Mouse (Mus musculus): ENCODE data around the gene Gpr143.
A peak's percentile ranks its signal among the peaks of the same experiment; 100 is the strongest.
"Not testable (repeated sequence)": the region's sequence is repeated elsewhere in the genome, so short reads cannot be mapped to it uniquely, and the experiment has no call there.

The Gpr143 gene

DNA sequence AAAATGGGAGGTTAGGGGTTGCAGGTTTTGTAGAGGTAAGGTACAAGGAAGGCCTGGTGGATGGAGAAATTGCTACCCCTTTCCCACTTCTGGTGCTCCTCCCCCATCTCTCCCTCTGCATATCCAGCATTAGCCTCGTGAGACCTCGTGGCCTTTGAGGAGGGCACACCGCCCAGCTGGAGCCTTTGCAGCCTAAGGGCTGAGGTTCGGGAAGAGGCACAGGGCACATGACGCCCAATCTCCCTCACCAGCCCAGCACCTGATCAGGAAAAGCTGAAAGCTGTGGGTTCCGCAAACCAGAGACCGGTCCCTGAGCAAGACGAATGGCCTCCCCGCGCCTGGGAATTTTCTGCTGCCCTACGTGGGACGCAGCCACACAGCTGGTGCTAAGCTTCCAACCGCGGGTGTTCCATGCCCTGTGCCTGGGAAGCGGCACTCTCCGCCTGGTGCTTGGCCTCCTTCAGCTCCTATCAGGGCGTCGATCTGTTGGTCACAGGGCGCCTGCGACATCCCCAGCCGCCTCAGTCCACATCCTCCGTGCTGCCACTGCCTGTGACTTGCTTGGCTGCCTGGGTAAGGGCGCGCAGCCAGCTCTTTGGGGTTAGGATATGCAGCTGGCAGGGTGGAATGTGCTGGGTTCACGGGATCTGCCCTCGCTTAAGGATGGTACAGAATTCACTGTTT is at the start of gene Gpr143:
TSS of gene Gpr143 (plus strand) at position 202 of the 684 bp plus-strand sequence.
- DNase-seq, result peak; percentile 30 to 48

DNA sequence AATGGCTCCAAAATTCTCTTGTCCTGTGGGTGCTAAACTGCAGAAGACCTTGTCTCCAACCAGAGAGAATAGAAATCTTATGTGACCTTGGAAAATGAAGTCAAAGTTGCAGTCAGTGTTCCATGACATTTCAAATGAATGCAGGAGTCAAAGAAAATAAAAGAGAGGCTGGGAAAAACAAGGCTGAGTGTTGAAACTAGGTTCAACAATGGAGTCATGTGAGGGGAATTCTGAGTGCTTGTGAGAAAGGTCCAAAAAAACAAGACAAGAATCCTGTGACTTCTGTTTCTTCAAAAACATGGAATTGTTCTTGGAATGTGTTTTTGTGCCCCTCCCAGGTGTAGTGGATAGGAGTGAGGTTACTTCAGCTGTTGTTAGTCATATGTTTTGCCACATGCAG is 46.4 kb upstream of the Gpr143 start:
- DNase-seq, result peak in 1 of 2 experiments; percentile 11

DNA sequence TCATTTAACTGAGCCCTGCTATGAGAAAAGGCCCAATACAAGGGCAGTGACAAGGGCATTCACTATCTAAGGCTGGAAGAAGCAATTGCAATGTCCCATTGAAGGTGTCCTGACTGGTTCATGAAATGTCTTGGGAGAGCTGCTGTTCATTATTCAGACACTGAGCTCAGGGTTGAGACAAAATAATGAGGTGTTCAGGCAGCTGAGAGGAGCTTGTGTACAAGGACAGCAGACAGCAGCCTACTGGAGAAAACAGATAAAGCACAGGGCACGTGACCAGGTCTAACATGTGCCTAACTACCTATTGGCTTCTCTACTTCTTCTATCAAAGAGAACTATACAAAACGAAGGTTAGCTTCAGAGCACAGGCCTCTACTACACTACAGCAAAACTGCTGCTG is 43.5 kb upstream of the Gpr143 start:
- DNase-seq, result no peak

DNA sequence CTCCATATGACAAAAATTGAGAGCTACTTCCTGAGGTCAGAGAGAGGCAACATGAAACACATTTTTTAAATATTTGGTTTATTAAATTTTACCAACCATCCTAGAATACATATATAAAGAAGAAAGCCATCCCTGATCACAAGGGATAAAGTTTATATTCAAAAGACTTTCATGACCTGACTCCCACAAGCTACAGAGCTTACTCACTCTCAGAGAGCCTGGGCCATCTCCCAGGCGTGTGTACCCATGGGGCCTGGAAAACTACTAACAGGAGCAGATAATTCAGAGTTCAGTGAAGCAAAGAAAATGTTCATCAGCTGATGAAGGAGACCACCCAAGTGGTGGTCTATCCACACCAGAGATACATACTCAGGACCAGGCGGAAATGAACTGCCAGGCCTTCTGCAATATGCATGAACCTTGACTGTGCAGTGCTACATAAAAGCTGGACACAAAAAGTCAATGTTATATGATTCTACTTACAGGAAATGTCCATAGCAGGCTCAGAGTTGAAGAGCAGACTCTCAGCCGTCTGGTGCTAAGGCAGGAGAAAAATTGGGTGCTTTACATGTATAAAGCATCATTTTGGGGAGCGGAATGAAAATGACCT is 42.9 kb upstream of the Gpr143 start:
- no peak for DNase-seq

DNA sequence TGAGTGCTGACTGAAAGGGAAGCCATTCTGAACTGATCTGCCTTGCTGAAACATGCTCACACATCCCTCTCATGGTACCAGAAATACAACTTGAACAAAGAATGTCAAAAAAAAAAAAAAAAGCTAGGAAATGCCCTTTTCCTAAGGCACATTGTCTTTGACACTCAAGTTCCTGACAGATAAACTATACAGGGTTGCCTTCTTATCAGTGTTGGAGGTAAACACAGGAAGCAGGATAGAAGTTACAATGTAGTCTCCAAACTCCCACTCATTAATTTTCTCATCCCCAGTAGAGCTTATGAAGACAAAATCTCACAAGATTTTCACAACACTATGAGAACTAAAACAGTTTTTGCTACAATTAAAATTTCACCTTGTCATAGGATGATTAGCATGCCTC is 38.1 kb upstream of the Gpr143 start:
- DNase-seq, result no peak

DNA sequence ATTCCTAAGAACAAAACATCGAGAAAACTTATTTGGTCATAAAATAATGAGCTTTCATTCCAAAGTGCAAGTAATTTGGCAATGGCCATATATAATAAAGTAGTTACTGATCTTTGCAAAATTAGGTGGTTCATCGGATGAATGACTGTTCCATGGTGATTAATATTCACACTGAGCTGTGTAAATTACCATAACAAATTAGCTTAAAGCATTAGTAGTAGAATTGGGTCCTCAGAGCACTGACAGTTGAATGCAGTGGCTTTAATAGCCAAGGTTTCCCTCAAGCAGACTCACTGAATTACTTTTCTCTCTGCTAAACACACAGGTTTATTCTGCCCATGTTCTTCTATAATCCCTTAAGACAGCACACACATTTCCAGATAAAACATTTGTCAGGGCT is 35.8 kb upstream of the Gpr143 start:
- no peak for DNase-seq

DNA sequence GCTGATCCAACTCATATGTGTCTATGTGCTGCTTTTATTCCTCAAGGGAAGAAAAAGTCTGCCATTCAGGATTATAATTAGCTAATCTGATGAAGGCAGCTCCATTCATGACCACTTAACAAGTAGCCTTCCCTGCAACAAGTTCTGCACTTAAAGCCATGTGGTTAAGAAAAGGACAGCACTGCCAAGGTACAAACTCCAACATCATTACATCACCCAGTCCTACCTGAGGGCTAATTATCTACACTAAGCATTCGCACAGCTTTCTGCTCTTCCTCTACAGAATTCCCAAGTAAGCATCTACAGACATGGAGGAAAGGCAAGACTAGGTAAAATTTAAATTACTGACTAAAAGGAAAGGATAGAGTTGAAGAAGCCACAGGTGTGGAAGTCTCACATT is 25.9 kb upstream of the Gpr143 start:
- DNase-seq, result peak in 1 of 2 experiments; percentile 45

DNA sequence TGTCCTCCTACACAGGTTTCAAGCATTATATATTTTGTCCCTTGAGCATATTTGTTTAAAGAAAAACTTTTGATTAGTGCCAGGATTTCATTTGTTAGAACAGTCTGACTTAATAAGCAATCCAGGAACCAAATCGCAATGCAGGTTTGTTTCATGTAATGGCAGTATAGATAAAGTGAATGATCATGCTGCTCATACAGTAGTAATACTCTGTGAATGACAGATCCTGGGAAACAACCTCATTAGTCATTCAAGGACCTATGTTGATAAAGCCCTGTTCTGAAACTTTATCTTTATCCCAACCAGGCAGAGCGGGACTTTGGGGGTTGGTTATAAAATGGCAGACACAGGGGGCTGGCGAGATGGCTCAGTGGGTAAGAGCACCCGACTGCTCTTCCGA is 25.4 kb upstream of the Gpr143 start:
- DNase-seq, result no peak

DNA sequence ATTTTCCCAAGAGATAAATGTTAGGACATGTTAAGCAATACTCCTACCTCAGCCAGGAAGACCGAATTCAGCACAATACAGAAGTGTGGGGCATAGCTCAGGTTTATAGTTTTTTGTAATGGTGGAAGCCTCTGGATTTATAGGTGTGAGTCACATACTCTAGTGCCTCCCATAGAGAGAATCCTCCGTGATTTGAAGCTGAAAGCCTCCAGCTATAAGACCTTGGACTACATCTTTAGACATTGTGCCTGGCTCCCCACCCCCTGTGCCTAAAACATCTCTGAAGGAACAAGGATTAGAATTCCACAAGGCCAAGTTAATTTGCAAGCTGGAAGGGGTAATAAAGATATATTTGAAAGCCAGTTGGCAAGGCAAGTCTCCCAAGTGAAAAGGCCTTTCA is 19.3 kb upstream of the Gpr143 start:
- peak in 1 of 2 experiments; percentile 12 for DNase-seq

DNA sequence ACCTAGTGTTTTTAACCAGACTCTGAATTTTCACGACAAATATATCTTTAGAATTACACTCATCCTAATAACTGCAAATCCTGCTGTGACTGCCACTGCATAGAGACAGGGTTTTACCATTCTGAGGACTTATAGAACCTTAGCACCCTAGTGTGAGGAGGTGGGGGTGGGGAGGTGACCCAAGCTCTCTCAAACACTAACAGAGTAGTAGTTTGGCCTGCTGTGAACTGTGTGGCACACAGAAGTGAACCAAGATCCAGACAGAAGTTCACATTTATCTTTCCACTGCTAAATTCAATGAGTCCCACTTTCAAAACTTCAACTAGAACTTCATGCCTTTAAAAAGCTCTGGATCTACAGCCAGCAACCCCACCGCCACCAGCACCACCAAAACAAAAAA is 18.9 kb upstream of the Gpr143 start:
- no peak for DNase-seq

DNA sequence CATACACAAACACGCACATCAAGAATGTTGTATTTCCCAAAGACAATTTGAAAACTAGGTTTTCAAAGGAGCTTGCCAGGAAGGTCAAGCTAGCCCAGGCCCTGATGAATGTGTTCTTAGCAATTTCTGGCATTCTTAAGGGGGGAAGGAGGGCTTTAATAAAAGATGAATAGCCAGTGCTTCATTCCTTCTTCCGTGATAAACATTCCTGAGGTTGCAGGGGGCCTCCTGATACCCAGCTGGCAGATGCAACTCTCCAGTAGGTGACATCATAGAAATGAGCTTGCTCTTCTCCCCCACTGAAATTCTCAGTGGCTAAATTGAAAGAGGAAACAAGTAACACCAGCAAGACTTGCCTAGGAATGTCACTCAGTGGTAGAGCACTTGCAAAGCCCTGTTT is 17.6 kb upstream of the Gpr143 start:
- no peak for DNase-seq

DNA sequence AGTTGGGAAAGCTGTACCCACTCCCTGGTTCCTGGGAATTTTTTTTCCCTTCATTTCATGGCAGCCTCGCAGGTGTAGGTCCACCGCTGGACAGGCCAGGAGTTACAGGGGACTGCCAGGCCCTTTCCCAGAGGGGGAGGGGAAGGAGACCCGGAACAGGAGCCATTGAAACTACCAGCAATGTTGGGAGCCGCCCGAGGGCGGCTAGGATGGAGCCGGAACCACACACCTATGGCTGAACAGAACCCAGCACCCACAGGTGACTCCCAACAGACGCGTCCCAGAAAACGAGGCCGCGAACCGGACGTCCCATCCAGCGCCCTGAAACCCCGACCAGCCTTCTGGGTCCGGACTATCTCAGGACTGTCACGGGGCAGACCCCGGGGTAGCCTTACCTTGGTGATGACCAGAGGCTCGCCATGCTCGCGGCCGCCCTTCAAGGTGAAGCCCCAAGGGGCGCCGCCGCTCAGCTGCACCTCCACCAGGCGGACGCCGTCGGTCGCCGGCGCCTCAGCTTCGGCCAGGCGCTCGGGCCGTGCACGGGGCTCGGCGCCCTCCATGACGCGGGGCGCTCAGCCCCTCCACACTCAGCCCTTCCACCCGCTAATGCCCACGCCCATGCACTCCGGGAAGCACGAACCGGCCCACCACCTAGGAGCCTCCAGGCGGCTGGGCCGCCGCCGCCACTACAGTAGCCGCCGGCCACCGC is 12.7 kb upstream of the Gpr143 start, which contains the start of gene Shroom2:
TSS of gene Shroom2 (minus strand) at position 575 of the 709 bp plus-strand sequence.
- peak; percentile 26 to 43 for DNase-seq

DNA sequence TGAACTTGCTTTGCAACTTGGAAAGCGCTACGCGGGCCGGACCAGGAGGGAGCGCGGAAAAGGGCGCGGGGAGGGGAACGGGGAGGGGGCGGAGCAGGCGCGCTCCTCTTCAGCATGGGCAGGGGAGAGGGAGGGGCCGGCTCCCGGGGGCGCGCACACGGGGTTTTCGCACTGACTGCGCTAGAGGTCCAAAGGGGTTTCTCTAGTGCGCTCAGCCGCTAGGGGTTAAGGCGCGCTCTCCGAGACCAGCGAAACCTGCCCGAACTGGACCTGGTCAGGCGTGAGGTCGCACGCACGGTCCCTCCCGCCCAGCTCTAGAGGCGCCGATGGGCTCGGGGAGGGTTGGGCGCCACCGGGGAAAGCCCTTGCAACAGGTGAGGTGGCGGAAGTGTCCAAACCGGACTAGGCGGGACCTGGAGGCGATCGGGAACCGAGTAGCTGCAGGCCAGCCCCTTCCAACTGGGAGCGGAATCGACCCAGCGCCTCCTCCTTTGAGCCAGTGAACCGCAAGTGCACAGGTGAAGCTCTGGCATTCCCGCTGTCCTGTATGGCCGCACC is 12.0 kb upstream of the Gpr143 start:
- peak; percentile 68 to 76 for DNase-seq

DNA sequence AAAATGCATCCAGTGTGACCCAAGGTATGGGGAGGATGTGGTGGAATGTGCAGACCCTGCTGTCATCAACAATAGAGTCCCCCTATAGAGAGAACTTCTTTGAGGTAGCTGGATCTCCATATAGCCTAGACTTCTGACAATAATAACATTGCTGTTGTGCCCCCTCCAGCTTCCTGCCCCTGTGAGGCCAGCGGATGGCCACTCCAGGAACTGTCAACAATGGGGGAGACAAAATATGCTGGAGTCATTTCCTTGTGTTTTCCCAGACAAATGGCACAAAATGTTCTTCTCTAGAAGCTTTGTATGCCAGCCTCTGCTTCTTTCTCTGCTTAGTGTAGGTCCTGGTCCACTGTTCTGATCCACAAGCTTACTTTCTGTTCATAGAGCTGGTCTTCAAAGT is 6.4 kb downstream of the Gpr143 start:
- no peak for DNase-seq

DNA sequence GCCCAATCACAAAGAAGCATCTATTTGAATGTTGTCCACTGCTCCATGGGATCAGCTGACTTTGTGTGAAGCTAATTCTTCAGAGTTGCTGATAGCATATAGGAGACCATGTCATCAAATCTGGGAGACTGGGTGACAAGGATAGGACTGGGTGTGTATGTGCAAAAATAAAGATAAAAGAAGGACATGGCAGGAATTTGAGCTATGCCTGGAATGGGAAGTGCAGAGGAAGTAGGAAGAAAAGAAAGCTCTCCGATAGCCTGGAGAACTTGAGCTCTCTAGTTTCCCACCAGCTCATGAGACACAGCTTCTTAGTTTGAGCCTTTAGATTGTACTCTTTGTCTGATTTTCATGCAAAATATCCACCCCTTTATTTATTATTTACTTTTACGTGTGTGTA is 6.9 kb downstream of the Gpr143 start:
- no peak for DNase-seq

DNA sequence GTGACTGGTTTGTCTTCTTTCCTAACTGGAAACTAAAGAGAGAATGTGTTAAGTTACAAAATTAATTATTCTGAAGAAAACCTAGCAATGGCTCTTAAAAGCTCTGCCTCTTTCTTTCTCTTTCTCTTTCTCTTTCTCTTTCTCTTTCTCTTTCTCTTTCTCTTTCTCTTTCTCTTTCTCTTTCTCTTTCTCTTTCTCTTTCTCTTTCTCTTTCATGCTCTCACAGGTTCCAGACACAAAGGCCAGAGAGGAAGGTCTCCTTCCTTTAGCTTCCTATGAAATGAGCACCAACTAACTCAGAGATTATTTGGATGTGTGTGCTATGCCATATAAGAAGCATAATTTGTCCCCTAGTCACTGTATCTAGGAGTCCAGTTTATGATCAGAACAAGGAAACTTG is 23.6 kb downstream of the Gpr143 start:
- no peak for DNase-seq

DNA sequence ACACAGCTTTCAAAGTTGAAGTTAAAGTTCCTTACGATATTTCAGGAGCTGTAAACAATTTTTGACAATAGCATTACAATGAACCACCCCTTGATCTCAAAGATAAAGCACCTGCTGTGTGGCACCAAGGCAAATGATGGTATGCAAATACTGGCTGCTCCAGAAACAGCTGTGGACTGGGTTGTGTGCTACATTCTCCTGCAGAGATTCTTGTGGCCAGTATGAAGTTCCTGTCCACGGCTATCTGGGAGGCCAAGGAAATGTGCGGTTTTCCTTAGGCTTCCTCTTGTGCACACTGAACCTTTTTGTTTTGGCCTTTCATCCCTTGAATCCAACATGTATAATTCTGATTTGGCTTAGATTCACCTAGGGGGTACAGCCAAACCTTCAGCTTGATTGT is 31.6 kb downstream of the Gpr143 start:
- DNase-seq, result no peak

DNA sequence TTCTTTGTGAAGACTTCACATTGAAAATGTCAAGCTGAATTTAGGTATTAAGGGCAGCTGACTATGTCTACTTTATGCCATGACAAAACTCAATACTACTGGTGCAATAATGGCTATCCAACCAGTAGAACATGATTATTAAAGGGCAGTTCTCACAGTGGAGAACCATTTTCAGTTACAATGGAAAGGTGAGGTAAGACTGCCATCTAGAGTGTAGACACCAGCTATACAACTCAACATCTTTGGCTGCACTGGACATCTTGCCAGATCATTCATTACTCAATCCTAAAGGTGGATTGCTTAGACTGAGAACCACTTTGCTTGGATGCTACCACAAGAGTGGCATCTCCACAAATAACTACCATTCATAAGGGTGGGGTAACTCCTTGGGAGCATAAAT is 37.3 kb downstream of the Gpr143 start:
- DNase-seq, result peak; percentile 1 to 9

DNA sequence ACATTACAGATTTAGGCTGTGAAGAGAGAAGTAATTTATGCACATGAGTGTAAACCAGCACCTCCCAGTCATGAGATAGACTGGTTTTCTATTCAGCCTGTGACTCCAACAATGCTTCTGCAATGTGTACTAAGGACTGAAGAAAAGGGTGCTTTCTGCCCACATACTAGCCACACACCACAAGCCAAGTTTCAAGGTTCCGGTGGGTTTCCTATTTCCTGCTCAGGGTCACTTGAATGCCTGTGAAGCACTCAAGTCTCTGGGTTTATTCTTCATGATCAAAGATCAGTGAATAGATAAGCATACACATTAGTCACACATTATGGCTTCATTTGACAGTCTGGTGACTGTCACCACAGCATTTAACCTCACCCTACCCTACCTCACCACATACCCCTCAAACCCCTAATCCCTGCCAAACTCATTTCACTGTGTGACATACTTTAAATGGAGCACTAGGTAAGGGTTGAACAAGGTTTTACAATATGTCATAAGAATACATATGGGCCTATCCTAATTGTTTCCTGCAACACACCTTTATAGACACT is 49.4 kb downstream of the Gpr143 start:
- DNase-seq, result not testable (repeated sequence)

DNA sequence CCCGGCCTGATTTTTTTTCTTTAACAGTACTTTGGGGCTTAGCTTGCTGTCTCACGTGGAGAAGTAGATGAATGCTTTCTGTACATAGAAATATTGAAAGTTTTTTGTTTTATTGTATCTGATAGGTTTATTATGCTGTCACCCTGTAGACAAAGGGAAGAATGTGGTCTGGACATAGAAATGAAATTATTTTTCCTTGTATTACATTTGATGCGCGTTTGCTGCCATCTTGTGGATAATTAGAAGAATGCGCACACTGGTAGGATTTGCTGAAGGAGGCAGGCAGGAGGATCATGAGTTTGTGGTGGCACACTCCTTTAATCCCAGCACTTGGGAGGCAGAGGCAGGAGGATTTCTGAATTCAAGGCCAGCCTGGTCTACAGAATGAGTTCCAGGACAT is 53.2 kb downstream of the Gpr143 start:
- peak; percentile 3 to 4 for DNase-seq

DNA sequence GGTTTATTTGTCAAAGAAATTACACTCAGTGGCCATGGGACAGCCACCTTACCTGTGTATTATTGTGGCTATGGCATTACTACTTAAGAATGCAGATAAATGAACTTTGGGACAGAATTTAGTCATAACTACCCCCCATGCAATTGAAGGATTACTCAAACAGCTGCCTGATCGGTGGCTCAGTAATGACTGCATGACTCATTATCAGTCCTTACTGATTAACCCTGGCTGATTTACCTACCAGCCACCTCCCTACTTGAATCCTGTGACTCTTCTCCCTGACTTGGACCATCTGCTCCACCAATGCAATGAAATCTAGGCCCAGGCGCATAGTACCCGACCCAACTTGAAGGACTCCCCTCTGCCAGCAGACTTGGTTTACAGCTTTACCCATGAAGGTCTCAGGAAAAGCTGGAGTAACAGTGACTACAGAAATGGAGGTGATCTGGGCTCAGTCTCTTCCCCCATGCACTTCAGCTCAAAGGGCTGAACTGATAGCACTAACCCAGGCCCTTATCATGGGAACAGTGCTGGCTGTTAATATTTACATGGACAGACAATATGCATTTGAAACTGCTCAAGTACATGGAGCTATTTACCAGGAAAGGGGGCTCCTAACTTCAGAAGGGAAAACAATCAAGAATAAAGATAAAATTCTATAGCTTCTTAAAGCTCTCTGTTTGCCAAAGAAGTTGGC is 73.5 kb downstream of the Gpr143 start:
- DNase-seq, result no peak
